In genomic region chr14:89063971-89064370, GRCm38 (mm10) we compare ENCODE assay signal across 15 mouse cellular contexts.
"Had no signal": no experiment of that assay in that cellular context is flagged by ENCODE, and none has a peak within 500 bp of the region (broad histone marks: within the 10 kb centered on the region; RNA-seq: fewer than 3 reads in every experiment).

No protein-coding gene starts in this region.

- H3K36me3 ChIP-seq: midbrain, embryonic 10.5 days; midbrain, embryonic 12.5 days; neural tube, embryonic 13.5 days; neural tube, embryonic 15.5 days had no signal

- H3K27ac ChIP-seq: liver, embryonic 14.5 days; midbrain, embryonic 10.5 days; midbrain, embryonic 12.5 days; neural tube, embryonic 13.5 days; neural tube, embryonic 15.5 days had no signal

- H3K27me3 ChIP-seq: midbrain, embryonic 12.5 days; neural tube, embryonic 13.5 days; neural tube, embryonic 15.5 days had no signal

- H3K4me1 ChIP-seq: neural tube, embryonic 13.5 days; neural tube, embryonic 15.5 days had no signal

- H3K9me3 ChIP-seq: midbrain, embryonic 10.5 days; midbrain, embryonic 12.5 days; neural tube, embryonic 13.5 days; neural tube, embryonic 15.5 days had no signal

- H3K9ac ChIP-seq: liver, embryonic 14.5 days; lung, embryonic 14.5 days; midbrain, embryonic 12.5 days; neural tube, embryonic 13.5 days; neural tube, embryonic 15.5 days had no signal

- H3K4me2 ChIP-seq: lung, embryonic 14.5 days; midbrain, embryonic 12.5 days; neural tube, embryonic 13.5 days; neural tube, embryonic 15.5 days had no signal

- ATAC-seq: midbrain, embryonic 16.5 days had no signal

- H3K4me3 ChIP-seq: midbrain, embryonic 10.5 days; midbrain, embryonic 12.5 days; myocyte; neural tube, embryonic 13.5 days; neural tube, embryonic 15.5 days had no signal

- DNase-seq: lung, adult 18-20 months; lung, embryonic 14.5 days; lung, postnatal 10 days; lung, postnatal 4 days; right cerebral cortex, postnatal 14 days; thymus, adult 18-20 months; thymus, postnatal 14 days; thymus, postnatal 36 days had no signal
